Comparison of ENCODE assay signal across 8 mouse cellular contexts in the genomic region with DNA sequence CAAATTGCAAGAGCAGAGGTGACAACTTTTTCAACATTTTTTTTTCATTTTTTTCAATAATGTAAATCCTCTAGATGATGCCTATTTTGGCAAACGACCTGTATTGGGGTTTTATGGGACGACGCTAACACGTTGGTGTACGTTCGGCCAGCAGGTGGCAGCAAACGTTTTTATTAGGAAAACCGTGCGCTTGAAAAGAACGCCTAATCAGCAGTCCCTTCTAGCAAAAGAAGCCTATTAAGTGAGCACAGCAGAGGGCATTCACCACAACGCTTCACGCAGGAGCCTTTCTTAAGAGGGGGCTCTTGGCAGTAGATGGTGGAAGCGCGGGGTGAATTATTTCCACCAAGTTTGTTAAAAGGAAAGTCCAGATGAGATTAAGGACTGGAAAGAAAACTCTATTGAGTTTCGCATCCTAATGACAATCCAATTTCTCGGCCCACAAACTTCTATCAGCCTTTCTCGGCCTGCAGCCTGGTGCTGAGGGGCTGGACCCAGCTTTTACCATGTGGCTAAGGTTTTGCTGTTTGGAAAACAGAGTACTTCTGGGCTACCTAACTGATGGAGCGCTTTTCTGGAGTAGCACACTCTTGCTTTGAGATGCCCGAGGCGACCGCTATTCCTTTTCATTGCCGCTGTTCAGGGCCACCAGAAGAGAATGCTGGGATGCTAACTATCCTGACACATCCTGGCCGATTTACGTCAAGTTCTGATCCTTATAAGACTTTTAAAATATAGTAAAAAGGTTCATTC.
DNase-seq lines count a peak whose midpoint lies in the region; ATAC-seq and TF ChIP-seq lines count a peak whose summit lies in the region.

No protein-coding gene starts in this region.

- H3K36me3 ChIP-seq in midbrain, embryonic 10.5 days: no peaks in the 10 kb centered on the region

- ATAC-seq in inflammation-experienced regulatory T-cells, adult 6 months: peak; percentile 56

- H3K27ac ChIP-seq in left cerebral cortex, adult 2 months: no peak overlapping the region
- H3K27ac ChIP-seq in midbrain, embryonic 10.5 days (replicated peaks): no peak overlapping the region; the same call in 1 of the 2 replicates

- WGBS in midbrain, embryonic 10.5 days: 32% methylated on average over 24 of the region's 24 CpGs

- DNase-seq in WW6 (ENCODE audit: low read depth, low spot score): peak; percentile 49
- DNase-seq in cerebellum, postnatal 10 days: peak; percentile 94 to 96
- DNase-seq in gastrocnemius, adult 18-20 months (ENCODE audit: low spot score): peak; percentile 85
- peak; percentile 85 to 89 for DNase-seq in left cerebral cortex, adult 2 months (ENCODE audit: extremely low spot score in 1 of 2, low spot score in 2 of 2)
- peak; percentile 82 for DNase-seq in midbrain, embryonic 10.5 days (ENCODE audit: low spot score)
- peak; percentile 68 for DNase-seq in skeletal muscle tissue, adult 2 months (ENCODE audit: low read depth, low spot score)
- DNase-seq in yolk sac, embryonic 10.5 days (ENCODE audit: low spot score): peak; percentile 65

- H3K27me3 ChIP-seq in midbrain, embryonic 10.5 days (ENCODE audit: low read depth, poor library complexity, severe bottlenecking): no peaks in the 10 kb centered on the region

- H3K4me3 ChIP-seq in left cerebral cortex, adult 2 months: no peak overlapping the region
- no peak overlapping the region for H3K4me3 ChIP-seq in midbrain, embryonic 10.5 days

- intact Hi-C loops in left cerebral cortex, adult 2 months (cut with DNase I): loop anchor here (1.0 to 10.0 kb wide), 4 partner anchors 343 to 875 kb away; a partner anchor contains a TSS

- H3K4me1 ChIP-seq in midbrain, embryonic 10.5 days: peaks cover 5% of the 10 kb centered on the region

- peak; percentile 80 for TF ChIP-seq CTCF in left cerebral cortex, adult 2 months (IDR thresholded peaks at IDR 0.05)

- H3K9me3 ChIP-seq in midbrain, embryonic 10.5 days (replicated peaks): no peaks in the 10 kb centered on the region
